Mouse (Mus musculus) cerebral cortex, adult 2 months (tissue): ENCODE measurements around the gene Adamts18.

ENCODE experiments used
- WGBS: fragments of 180-500 bp; shearing (Covaris S2); methylation state at CpG from one replicate; pipeline ENCODE4 v1.1.7; 2018; 5-methylcytosine and 5-hydroxymethylcytosine counted together

Gene Adamts18

GRCm38 (mm10) chr8:113665036-113665435, 183.5 kb downstream of the Adamts18 start:
- 60% methylated on average over 4 of the region's 4 CpGs for WGBS

GRCm38 (mm10) chr8:113664544-113664943, 184.0 kb downstream of the Adamts18 start:
- WGBS: 0% methylated on average over 2 of the region's 2 CpGs

GRCm38 (mm10) chr8:113660128-113660527, 188.4 kb downstream of the Adamts18 start:
- 97% methylated on average over 1 of the region's 1 CpGs for WGBS

GRCm38 (mm10) chr8:113656681-113657298, 191.7 kb downstream of the Adamts18 start:
- WGBS: 73% methylated on average over 11 of the region's 11 CpGs

- 90% methylated on average over 5 of the region's 5 CpGs for WGBS
Observed at GRCm38 (mm10) chr8:113656154-113656553, 192.4 kb downstream of the Adamts18 start.

GRCm38 (mm10) chr8:113653151-113653550, 195.4 kb downstream of the Adamts18 start:
- 68% methylated on average over 4 of the region's 4 CpGs for WGBS

- 88% methylated on average over 11 of the region's 12 CpGs for WGBS
Observed at GRCm38 (mm10) chr8:113652450-113652849, 196.1 kb downstream of the Adamts18 start.
